Mouse (Mus musculus) G1E (cell line): ENCODE results near the gene Tmem255a.

ENCODE experiments used
- CTCF ChIP-seq: IDR thresholded peaks from 2 replicates; pipeline ENCODE4 v1.5.1; 2012; ENCODE audit warnings: low read depth, low read length, inconsistent platforms, mixed read lengths
- GATA1 ChIP-seq: IDR thresholded peaks from 2 replicates; pipeline ENCODE4 v1.6.1; 2012; ENCODE audit warnings: borderline replicate concordance, low read length, inconsistent platforms, mixed read lengths
- POLR2AphosphoS5 ChIP-seq: IDR thresholded peaks from 2 replicates; pipeline ENCODE4 v1.6.1; 2012; ENCODE audit warnings: low read depth, low read length, inconsistent platforms; ENCODE audit not compliant: insufficient replicate concordance

GRCm38 (mm10) chrX:38247108-38247507 is 5.1 kb downstream of the Tmem255a start:
- TF ChIP-seq CTCF (no peak), POLR2AphosphoS5 (no peak), GATA1 (no peak)
